Mouse (Mus musculus): ENCODE measurements around the gene 4932438H23Rik.

DNA sequence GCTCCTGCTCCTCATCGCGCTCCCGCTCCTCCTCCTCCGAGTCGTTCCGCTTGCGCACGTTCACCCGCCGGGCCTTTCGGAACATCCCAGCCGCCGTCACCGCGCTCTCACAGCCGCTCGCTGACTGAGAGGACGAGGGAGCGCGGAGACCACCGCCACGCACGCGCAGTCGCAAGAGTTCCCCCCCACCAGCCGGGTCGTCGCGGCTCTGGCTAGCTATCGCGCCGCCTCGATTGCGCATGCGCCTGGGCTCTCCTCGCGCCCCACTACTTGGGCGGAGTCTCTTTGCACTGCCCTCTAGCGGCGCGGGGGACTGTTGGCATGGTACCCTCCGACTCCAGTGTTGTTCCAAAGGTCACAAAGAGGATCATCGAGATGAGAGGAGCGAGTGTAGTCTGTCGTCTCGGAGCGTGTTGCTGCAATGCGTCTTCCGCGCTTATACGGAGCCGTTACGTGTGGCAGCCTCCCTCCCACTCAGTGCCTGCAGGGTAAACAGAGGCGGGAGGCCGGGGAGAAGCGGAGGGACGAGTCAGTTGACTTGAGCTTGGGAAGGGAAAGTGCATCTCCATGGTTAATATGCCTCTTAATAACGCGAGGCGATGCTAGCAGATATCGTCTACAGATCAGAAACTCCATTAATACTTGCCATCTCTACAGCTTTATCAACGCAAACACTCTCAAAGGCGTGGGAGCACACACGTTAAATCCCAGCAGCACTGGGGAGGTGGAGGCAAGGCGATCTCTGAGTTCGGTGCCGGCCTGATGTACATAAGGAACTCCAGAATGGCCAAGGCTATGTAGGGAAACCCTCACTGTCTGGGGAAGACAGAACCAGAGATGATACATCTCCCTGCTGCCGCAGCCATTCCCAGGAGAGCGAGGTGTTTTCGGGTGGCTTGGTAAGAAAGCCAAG is 50.4 kb downstream of the 4932438H23Rik start, which contains the start of gene Paxbp1:
- TF ChIP-seq CTCF (IDR thresholded peaks at IDR 0.05; ENCODE audit: control insufficient read depth, insufficient read depth, insufficient read length), result peak; percentile 93
- TF ChIP-seq MAX (IDR thresholded peaks at IDR 0.05), result no peak
- no peak for TF ChIP-seq USF1 (IDR thresholded peaks at IDR 0.05; ENCODE audit: low read depth)
- no peak for TF ChIP-seq FOSL1 (IDR thresholded peaks at IDR 0.05; ENCODE audit: insufficient read depth, low read length, poor library complexity, severe bottlenecking)
- TF ChIP-seq MYOG (IDR thresholded peaks at IDR 0.05; ENCODE audit: control insufficient read depth, extremely low read depth, insufficient read length), result no peak
